Mouse (Mus musculus) liver, embryonic 14.5 days (tissue): ENCODE data around the gene Clcf1.

Experiments used
- CTCF ChIP-seq: IDR thresholded peaks from 2 replicates; pipeline ENCODE4 v1.5.1; 2016; ENCODE audit warnings: antibody characterized with exemption, low read depth, control low read depth
- EP300 ChIP-seq: IDR thresholded peaks from 2 replicates; pipeline ENCODE4 v1.6.1; 2016; ENCODE audit warnings: antibody characterized with exemption, low read depth

GRCm38 (mm10) chr19:4229451-4230076 lies 15.5 kb downstream of the Clcf1 start:
- TF ChIP-seq CTCF = no peak
- no peak for TF ChIP-seq EP300
